Mouse (Mus musculus) MEL (cell line): Measurements from ENCODE around the gene Daw1.

Source experiments
- CTCF ChIP-seq, 3 experiments: IDR thresholded peaks in 2 of 3; conservative IDR thresholded peaks in 1 of 3; 2 replicates each; pipeline ENCODE4 v1.5.1; 2011 to 2012; ENCODE audit warnings: low read length in 3 of 3, low read depth in 2 of 3, mild to moderate bottlenecking in 2 of 3, improper control_type of control experiment in 1 of 3, inconsistent platforms in 1 of 3, mixed read lengths in 1 of 3, moderate library complexity in 1 of 3; ENCODE audit not compliant: control insufficient read depth in 1 of 3, insufficient read depth in 1 of 3, poor library complexity in 1 of 3, severe bottlenecking in 1 of 3
- EP300 ChIP-seq, 2 experiments: IDR thresholded peaks; 2 replicates each; pipeline ENCODE4 v1.6.1; 2011; ENCODE audit warnings: improper control_type of control experiment in 2 of 2, low read length in 2 of 2, low read depth in 1 of 2, mild to moderate bottlenecking in 1 of 2
- GATA1 ChIP-seq: IDR thresholded peaks from 2 replicates; pipeline ENCODE4 v1.6.1; 2011; ENCODE audit warnings: low read depth, low read length, improper control_type of control experiment
- MAFK ChIP-seq: IDR thresholded peaks from 2 replicates; pipeline ENCODE4 v1.6.1; 2011; ENCODE audit warnings: low read depth, mild to moderate bottlenecking, low read length, improper control_type of control experiment, borderline replicate concordance
- POLR2A ChIP-seq, 2 experiments: IDR thresholded peaks; 2 replicates each; pipeline ENCODE4 v1.6.1; 2011 to 2012; ENCODE audit warnings: low read length in 2 of 2, mild to moderate bottlenecking in 2 of 2, control low read depth in 1 of 2, improper control_type of control experiment in 1 of 2, low read depth in 1 of 2, moderate library complexity in 1 of 2; ENCODE audit not compliant: control insufficient read depth in 1 of 2, insufficient read depth in 1 of 2, poor library complexity in 1 of 2

DNA sequence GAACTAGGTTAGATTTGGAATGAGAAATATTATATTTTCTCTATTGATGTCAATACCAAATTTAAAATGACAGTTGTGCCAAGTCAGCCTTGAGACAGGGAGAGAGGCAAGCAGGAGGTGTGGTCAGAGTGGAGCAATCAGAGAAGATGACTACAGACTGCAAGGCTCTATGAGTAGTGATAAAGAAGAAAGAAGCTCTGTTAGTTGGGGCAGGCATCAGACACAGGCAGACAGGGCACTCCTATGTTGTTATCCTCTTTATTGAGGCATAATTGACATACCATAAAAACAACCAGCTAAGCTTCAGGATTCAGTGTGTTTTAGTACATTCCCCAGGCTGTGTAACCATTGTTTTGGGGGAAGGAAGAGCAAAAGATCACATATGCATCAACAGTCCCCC lies 48.6 kb upstream of the Daw1 start:
- TF ChIP-seq CTCF (IDR thresholded peaks at IDR 0.05 in 2 of 3, conservative IDR thresholded peaks at IDR 0.05 in 1 of 3; ENCODE audit: control insufficient read depth in 1 of 3, insufficient read depth in 1 of 3, low read depth in 2 of 3, low read length in 3 of 3, poor library complexity in 1 of 3, severe bottlenecking in 1 of 3) (no peak), MAFK (no peak), POLR2A (IDR thresholded peaks at IDR 0.05; ENCODE audit: control insufficient read depth in 1 of 2, insufficient read depth in 1 of 2, low read depth in 1 of 2, low read length in 2 of 2, poor library complexity in 1 of 2) (no peak), GATA1 (no peak), EP300 (IDR thresholded peaks at IDR 0.05; ENCODE audit: low read depth in 1 of 2, low read length in 2 of 2) (no peak)
